Mouse (Mus musculus) adrenal gland (tissue): ENCODE results near the gene H3f3b.
"Not testable (repeated sequence)": the region's sequence is repeated elsewhere in the genome, so short reads cannot be mapped to it uniquely, and the experiment has no call there.

Experiments
- intact Hi-C: fragments of 180-260 bp; cut with DNase I; formaldehyde crosslinking; loops from one replicate; pipeline ENCODE4 v1.15.1; 2025

Gene H3f3b

DNA sequence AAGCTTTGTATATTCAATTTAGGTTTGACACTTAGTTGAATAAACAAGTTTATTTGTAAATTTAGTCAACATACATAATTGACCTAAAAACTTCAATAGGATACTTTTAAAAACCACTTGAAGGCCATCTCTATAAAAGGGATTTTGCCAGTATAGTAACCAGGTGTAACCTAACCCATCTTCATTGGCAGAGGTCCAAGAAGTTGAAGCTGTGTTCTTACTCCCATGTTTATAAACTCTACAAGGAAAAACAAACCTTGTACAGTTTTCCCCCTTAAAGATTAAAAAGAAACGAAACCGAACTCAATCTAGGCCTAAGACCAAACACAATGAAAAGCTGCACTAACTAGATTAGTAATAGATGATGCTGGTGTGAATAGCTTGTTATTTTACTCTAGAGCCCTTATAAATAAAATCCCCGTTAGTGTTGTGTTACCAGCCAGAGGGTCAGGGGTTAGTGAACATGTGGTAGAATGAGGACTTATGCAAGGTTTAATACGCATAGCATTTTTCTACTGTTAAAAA lies 5.4 kb downstream of the H3f3b start:
- intact Hi-C loops: no loop called here

DNA sequence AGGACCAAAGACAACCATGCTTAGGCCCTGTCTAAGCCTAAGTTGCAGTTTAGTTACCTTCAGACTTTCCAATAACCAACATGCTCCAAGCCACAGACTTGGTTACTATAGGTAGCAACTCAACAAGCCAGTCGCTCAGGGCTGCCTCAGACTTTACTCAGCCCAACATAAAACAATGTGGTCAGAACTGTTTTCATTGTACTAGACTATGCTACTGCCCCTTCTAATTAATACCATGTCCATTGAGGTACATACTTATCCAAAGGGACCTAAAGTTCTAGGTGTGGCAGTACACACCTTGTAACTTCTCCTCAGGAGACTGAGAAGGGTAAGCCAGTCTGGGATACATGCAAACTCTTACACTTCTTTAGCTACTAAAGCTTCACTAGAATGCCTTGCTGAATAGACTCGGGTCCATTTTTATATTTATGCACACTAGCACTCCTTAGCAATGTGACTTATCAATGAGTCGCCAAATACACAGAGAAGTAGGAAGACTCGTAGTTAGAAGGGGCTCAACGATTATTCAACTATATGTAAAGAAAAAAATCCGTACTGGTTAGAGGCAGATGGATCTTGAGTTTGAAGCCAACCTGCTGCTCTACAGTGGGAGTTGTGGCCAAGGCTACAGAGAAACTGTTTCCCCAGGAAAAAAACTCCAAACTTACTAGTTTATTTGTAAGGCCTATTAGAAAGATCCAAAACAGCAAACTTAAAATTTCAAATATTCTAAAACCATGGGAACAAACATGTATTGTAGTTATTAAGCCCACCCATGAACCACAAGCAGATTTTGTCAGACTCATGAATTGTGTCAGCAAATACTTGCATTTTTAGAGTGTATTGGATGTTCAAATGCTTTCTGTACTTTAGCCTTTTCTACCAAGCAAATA lies 6.2 kb downstream of the H3f3b start:
- intact Hi-C loops: no loop called here

DNA sequence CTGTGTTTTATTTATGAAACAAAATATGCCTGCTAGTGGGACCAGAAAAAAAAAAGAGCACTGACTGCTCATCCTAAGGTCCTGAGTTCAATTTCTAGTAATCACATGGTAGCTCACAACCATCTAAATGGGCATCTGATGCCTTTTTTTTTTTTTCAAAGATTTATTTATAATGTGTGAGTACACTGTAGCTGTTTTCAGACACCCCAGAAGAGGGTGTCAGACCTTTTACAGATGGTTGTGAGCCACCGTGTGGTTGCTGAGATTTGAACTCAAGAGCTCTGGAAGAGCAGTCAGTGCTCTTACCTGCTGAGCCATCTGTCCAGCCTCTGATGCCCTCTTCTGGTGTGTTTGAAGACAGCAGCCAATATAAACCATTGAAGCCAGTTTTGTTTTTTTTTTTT lies 7.2 kb downstream of the H3f3b start:
- intact Hi-C loops: no loop called here

DNA sequence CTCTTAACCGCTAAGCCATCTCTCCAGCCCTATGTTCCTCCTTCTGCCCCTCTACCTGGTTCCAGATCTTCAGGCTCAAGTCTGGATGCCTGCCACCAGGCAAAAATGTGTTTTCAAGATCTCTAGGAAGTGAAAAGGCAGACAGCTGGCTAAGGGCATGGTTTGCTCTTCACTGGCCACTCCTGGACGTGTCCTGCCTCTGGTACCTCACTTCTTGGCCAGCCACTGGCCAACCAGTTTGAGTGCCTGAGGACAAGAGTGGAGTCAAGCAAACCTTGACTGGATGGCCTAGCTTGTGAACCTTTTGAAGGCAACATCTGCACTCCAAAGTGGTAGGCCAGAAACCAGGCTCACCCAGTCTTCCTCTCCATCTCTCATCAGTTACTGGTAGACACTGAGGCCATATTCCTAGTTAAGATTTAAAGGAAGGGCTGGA lies 7.8 kb downstream of the H3f3b start:
- intact Hi-C loops: no loop called here

DNA sequence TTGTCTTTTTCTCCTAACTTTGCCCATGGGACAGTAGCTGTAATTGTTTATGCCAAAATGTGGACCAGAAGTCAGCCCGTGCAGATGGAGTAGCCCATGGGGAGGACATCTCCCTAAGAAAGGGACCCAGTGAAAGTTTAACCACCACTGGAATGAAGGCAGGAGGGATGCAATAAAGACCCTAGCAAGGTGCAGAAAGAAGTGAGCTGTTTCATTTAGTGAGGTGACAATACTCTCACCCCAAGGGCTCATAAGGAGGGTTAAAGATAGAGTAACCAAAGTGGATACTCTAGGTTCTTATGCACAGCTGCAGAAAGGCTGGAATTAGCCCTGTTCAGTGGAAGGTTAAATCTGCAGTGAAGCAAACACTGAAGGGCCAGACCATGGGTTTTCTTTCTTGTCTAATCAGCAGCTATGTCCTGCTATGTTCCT lies 8.4 kb downstream of the H3f3b start:
- intact Hi-C loops: no loop called here

DNA sequence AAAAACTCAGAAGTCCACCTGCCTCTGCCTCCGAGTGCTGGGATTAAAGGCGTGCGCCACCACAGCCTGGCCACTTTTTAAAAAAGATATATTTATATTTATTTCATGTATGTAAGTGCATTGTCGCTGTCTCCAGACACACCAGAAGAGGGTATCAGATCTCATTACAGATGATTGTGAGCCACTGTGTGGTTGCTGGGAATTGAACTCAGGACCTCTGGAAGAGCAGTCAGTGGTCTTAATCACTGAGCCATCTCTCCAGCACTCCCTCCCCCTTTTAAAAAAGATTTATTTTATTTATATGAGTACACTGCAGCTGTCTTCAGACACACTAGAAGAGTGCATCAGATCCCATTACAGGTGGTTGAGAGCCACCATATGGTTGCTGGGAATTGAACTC lies 8.9 kb downstream of the H3f3b start:
- intact Hi-C loops: not testable (repeated sequence)

DNA sequence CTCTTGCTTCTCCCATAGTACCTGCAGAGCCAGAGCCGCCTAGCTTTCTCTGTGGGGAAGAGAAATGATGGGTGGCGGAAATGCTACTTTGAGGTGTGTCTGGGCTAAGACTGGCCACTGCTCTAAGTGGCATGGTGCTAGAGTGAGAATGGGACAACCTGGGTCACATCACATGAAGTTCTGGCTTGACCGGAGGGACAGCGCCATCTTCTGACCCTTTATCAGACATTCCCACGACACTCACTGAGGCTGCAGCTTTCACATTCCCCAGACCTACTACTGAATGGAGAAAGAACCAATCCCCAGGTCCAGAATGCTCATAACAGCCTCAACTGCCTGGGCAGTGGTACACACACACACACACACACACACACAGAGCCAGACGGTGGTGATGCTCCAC lies 9.7 kb downstream of the H3f3b start:
- intact Hi-C loops: no loop called here

DNA sequence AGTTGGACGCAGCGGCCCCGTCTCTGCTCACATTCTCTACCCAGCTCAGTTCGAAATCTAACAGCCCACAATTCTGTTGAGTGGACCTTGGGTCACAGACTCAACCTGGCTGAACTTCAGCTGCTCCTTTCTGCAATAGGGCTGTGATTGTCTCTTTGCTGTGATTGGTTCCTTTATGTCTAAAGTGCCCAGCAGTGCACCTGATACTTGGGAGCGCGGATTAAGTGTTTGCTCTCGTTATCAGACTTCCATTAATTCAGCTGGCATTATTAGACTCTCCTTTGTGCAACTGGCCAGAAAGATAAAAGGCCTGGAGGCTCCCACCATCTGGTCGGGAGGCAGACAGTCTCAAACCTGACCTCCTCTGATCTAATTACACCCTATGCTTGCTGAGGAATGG lies 12.9 kb downstream of the H3f3b start:
- intact Hi-C loops: no loop called here

DNA sequence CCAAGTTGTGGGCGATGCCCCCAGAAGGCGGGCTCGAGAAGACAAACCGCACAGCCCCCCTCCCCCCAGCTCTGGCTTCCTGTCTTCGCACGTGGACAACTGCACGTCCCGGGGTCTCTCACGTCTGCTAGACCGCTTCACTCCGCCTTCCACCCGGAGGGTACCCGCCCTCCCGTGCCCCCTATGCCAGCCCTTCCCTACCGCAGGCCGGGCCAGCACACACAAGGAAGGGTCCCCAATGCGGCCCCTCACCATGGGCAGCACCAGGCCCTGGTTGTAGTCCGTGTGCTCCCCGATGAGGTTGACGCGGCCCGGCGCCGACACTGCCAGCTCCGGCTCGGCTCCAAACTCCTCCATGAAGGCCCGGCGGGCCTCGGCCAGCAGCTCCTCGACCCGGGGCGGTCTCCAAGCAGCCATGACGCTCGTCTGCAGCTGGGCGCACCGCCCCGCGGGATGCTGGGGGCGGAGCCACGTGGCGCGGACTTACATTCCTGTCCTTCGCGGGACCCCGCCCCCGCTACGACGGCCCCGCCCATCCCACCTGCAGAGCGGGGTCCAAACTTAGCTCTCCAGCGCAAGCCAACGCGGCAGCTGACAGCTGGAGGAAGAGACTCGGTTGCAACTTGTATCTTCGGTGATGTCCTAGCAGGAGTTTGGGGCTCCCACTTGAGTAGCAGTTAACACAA lies 15.4 kb downstream of the H3f3b start, which contains the start of gene Galk1:
Gene Galk1 (minus strand): TSS at position 458 of the 686 bp plus-strand sequence.
- intact Hi-C loops: no loop called here

DNA sequence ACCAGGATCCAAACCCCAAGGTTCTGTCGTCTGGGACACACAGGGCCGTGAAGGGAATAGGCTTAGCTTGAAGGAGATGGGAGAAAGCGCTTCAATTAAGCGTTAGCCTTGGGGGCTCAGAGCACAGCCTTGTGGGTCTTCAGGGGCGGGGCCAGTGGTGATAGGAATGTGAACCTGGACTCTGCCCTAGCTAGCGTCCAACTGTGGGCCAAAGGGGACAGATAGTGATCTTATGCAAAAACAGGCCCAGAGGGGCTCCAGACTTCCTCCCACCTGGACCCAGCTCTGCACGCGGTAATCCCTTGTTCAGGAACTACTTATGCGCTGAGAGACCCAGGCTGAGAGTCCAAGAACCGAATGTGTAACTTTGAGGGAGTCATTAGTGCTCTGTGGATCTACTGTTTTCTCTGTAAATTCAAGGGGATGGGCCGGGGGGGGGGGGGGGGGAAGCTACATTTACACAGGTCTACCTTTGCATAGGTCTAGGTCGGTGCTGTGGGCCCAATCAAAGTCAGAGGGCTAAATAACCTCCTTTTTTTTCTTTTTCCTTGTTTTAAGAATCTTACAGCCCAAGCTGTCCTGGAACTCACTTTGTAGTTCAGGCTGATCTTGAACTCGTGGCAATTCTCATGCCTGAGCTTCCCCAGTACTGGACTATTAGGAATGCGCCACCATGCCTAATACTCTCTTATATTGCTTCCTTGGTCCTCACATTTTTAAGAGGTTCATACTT lies 16.1 kb downstream of the H3f3b start:
- intact Hi-C loops: no loop called here

DNA sequence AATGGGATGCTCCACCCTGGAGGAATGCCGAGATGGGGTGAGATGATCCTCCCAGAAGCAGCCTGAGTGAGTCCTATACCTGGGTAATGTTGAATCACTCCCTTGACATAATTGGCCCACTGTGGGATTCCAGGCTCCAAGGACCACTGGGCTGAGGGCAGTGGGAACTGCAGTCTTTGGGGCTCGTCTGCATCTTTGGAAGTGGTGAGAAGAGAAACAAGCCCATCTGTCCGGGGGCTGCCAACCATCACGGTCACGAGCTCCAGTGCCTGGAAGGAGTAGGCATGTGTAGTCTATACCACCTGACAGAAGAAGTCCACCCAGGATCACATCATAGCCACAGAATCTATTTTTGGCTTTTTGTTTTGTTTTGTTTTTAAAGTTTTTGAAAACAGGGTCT lies 16.8 kb downstream of the H3f3b start:
- intact Hi-C loops: no loop called here

DNA sequence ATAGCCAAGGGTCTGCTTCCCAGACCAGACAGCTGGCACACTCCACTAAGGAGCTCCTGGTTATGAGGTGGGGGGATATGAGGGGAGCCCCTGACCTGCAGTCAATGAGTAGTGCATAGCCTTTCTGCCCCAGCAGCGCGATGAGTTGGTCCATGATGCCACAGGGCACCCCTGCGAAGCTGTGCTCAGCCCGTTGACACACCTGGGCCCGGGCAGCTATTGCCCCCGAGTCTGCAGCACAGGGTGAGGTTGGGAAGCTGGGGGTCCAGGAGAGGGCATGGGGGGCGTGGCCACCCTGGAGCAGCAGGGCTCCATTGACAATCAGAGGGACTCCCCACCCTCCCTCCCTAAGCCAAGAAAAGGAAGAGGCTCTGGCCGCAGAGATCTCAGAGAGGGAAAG lies 17.6 kb downstream of the H3f3b start:
- intact Hi-C loops: no loop called here

DNA sequence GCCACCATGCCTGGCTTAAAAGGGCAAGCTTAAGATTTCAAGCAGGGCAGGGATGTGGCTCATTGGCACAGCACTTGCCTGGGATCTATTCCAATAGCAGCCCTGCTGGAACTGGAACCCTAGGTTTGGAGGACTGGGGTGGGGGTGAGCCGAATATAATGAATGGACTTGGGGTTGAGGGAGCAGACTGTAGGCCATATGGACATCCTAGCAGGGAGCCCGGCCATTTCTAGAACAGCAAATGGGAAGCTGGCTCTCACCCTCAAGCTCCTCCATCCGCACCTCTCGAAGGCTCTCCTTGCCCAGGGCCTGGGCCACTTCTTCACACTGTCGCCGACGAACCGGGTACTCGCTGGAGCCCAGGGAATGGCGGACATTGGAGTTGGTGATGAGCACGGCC lies 18.1 kb downstream of the H3f3b start:
- intact Hi-C loops: no loop called here

DNA sequence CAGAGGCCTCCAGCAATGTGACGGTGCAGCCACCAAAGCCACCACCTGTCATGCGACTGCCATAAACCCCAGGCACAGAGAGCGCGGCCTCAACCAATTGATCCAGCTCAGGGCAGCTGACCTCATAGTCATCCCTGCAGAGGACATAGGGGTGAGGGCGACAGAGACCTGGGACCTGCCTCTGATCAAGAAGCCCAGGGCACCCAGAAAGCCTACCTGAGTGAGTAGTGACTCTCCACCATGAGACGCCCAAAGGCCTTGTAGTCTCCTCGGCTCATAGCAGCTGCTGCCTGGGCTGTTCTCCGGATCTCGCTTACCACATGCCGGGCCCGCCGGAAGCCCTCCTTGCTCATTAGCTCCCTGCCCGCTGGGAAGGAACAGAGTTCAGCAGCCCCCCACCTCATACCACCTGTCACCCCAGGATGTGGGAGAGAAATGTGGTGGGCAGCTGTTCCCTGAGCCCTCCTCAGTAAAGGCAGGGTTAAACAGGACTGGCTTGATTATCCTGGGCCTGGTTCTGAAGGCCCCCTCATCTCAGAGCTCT lies 18.9 kb downstream of the H3f3b start:
- intact Hi-C loops: no loop called here

DNA sequence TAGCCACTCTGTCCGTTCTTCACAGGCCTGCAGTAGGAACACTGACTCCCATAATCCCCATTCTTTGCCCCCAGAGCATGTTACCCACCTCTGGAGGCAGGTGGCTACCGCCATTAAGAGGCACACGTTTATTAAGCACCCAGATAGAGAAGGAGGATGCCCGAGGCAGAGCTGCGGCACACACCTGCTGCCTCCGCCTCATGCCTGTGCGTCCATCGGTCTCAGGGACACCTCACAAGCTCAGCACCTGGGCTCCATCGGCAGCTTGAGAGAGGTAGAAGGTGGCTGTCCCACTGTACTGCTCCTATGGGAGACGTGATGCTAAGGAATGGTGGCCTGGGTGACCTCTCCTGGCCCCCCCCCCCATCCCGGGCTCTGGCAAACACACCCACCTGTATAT lies 19.4 kb downstream of the H3f3b start:
- intact Hi-C loops: no loop called here

DNA sequence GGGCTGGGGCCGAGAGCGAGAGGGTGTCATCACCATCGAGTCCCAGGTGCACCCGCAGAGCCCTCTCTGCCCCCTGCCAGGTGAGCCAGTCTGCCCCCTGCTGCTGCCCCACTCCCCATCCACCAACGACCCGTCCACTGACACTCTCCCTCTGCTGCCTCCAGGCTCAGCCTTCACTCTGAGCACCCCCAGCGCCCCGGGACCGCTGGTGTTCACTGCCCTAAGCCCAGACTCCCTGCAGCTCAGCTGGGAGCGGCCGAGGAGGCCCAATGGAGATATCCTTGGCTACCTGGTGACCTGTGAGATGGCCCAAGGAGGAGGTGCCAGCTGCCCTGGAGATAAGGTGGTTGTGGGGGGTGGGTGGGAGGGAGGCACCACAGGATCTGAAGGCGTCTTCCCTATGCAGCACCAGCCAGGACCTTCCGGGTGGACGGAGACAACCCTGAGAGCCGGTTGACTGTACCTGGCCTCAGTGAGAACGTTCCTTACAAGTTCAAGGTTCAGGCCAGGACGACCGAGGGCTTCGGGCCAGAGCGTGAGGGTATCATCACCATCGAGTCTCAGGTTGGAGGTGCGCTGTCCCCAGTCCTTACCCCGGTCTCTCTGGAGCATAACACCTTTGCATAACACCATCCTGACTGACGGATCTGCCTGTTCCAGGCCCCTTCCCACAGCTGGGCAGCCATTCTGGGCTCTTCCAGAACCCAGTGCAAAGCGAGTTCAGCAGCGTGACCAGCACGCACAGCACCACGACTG lies 20.5 kb downstream of the H3f3b start:
- intact Hi-C loops: no loop called here

DNA sequence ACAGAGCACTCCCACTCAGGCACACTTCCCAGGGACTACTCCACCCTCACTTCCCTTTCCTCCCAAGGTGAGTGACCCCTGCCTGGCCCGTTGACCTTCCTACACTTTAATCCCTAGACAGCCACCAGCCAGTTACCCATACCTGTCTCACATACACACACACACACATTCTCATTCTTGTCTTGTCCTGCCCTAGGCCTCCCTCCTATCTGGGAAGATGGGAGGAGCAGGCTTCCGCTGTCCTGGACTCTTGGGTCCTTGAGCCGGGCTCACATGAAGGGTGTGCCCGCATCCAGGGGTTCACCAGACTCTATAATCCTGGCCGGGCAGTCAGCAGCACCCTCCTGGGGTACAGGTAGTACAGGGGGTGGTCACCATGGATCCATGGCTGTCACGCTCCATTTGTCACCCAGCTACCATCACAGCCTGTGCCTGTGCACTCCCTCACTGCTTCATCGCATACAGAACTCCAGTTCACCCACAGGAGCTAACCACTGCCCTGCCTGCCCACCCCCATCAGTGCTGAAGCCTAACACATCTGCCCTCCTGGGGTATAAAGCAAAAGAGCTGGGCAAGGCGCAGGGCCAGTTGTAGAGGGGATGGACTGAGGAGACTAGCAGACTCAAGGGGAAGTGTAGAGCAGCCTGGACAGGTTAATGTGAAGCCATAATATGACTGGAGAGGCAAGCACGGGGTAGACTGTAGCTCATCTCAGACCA lies 21.9 kb downstream of the H3f3b start:
- intact Hi-C loops: no loop called here

DNA sequence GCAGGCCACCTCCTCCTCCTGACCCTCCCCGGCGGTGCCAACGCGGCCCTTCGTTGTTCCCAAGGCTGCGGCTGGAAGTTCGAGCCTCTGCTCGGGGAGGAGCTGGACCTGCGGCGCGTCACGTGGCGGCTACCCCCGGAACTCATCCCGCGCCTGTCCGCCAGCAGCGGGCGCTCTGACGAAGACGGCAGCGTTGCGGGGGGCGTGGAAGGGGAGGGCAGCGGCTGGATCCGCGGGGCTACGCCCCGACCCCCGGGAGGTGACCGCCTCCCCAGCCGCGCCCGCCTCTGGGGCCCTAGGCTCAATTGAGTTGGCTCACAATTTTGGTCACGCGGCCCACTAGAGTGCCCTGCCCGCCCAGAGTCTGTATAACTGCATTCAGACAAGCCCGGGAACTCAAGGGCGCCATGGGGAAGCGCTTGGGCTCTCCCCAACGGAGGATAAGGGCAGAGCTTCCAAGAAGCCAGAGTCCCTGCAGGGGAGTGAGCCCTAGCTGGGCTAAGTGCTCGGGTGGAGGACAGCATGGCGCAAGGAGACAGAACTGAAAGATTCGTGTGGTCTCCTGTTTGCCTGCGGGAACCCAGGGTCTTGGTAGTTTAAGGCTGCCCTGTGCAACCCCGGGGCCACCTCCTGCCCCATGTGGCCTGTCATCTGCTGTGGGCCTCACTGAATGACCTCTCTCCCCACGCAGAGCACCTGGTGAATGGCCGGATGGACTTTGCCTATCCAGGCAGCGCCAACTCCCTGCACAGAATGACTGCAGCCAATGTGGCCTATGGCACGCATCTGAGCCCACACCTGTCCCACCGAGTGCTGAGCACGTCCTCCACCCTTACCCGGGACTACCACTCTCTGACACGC lies 22.7 kb downstream of the H3f3b start:
- intact Hi-C loops: no loop called here

DNA sequence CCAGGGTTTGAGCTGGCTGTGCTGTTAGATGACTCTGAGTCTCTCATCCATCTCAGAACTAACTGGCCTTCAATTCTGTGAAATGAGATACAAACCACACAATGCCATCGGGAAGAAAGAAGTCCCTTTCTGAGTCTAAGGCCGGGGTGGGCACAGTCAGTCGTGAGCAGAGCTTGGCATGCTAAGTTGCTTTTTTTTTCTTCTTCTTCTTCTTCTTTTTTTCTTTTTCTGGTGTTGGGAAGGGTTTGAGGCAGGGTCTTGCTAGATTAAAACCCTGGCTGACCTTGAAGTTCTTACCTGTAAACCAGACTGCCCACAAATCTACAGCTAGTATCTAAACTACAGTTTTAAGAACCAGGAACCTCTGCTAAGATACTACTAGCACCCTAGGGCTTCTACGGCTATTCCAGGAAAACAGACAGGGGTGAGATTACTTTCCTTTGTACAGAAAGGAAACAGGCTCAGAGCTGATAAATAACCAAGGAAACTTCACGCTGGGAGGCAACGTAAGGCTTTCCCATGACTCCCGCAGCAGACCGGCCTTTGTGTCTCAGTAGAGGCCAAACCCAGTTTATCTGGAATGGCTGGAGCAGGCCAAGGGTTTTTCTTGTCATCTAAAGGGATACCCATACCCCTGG lies 23.5 kb downstream of the H3f3b start:
- intact Hi-C loops: no loop called here
